Mouse (Mus musculus) left cerebral cortex, adult 11 months (tissue): ENCODE measurements around the gene Baz2b.
"Not testable (repeated sequence)": the region's sequence is repeated elsewhere in the genome, so short reads cannot be mapped to it uniquely, and the experiment has no call there.

Experiments
- DNase-seq: peaks from one replicate; pipeline ENCODE4 v3.0.0; 2022; ENCODE audit warnings: low spot score

Gene Baz2b

DNA sequence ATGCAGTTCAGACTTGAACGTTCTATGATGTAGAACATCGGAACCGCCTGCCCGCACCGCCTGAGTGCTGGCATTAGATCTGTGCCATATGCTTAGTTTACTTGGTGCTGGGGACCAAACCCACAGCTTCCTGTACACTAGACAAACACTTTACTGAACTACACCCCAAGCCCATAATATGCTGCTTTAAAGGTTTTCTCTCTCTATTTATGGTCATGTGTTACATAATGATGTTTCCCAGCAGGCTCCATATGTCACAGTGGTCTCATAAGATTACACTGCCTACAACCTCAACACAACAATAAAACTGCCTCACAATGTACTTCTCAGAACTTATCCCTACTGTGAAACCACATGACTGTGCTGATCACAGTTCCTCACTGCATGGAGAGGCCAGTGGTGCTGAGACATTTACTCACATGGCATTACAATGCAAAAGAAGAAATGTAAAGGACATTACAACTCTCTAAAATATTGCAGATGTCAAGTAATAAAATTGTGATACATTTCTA lies 9.5 kb downstream of the Baz2b start:
- DNase-seq, result no peak

DNA sequence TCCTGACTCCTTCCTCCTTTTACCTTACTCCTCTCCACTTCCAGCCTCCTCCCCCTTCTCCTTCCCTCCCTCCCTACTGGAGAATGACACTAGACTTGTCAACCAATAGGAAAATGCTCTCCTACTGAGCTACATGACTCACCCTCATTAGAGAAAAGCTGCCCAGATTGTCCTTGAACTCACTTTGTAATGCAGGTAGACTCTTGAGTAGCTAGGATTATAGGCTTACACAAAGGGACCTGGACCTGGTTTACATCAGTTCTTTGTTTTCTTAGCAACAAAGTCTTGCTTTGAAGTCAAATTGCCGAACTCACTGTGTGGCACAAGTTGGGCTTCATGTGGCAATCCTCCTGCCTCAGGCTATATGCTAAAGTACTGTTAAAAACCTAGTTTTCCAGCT lies 12.8 kb downstream of the Baz2b start:
- no peak for DNase-seq

DNA sequence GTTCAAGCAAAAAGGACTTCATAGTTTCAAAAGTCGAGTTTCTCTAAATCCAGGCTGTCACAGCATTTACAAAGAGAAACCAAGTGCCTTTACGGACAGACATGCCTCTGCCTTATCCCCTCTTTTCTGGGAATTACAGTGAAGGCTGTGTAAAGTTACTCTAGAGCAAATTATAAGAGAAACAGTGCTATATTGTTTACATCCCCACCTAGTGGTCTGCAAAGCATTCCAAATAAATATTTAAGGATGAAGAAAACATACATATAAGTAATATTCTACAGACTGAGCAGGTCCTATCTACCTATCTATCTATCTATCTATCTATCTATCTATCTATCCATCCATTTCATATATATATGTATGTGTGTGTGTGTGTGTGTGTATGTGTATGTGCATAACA lies 27.9 kb downstream of the Baz2b start:
- no peak for DNase-seq

DNA sequence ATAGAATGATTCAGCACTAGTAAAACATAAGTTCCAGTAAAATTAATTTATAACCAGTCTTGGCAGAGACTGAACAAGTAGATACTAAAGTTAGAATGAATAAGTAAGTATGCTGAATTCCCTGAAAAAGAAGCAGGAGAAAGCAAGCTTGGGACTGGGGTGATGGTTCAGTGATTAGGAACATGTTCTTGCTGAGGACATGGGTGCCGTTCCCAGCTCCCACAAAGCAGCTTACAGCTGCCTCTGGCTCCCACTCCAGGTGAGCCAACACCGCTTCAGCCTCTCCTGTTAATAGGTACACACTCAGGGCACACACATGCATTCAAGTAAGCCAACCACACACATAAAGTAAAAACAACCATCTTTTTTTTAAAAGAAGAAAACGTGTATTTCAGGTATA lies 32.1 kb downstream of the Baz2b start:
- no peak for DNase-seq

DNA sequence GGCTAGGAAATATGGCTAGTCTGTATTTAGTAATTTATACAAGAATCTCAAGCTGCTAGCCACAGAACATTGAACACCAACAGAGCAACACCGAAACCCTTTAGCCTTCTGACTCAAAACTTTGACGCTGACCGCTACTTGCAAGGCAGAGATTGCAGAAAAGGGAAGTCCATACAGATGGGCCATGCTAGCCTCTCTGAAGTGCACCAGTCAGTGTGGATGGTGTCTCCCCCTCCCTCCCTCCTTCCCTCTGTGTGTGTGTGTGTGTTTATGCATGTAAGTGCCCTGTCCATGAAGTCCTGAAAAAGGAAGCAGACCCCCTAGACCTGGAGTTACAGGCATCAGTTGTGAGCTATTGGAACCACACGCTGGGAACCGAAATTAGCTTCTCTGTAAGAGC lies 33.6 kb downstream of the Baz2b start:
- DNase-seq, result no peak

DNA sequence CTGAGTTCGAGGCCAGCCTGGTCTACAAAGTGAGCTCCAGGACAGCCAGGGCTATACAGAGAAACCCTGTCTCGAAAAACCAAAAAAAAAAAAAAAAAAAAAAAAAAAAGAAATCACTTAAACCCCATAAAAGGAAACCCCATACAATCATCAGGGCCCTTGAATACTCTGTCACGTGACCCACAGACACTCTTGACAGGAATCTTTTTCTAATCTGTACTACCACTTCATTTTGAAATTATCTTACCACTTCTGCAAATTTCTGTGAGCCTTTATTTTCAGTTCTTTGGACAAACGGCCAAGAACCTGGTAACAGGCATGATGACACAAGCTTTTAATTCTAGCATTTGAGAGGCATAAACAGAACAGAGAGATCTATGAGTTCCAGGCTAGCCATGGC lies 34.6 kb downstream of the Baz2b start:
- no peak for DNase-seq

DNA sequence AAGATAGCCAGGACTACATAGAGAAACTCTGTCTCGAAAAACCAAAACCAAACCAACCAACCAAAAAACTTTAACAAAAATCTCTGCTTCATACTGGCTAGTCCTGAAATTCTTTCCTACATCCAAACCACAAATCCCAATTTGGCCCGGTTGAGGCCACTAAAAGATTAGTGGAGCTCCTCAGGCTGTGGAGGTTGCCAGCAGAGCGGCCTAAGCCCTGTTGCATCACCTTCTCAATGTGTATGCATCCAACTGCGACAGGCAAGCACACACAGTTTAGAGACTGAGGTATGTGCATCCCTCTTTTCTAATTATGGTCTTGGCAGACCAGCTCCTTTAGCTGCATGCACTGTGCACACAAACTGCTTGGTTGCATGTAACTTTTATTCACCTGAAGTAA lies 36.0 kb downstream of the Baz2b start:
- DNase-seq, result no peak

DNA sequence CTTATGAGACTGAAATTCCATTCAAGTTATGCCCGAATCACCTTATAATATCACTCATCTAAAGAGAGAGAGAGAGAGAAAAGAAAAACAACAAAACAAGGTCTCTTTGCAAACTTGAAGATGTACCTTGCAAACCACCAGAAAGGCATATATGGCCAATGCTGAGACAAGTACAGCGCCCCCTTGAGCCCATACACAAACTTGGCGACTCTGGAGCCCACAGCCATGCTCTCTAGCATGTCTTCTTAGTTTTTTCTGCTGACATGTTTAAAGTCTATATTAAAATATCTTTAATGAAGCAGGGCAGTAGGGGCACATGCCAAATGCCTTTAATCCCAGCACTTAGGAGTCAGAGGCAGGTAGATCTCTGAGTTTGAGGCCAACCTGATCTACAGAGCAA lies 36.4 kb downstream of the Baz2b start:
- DNase-seq, result no peak

DNA sequence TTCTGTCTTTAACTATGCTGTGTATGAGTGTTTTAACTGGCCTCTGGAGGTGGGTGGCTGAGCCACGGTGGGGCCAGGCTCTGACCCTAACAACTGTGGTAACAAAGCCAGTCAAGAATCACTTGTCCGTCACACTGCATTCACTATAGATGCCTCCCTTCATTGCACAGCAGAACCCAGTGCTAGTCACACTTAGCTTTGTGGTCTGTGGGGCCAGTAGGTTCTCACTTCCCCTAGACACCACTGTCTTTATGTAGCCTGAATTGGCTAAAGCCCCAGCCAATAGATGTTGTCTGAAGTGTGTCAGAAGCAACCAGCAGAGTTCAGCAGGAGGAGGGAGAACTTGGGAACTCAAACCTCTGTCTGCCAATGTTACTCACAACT lies 37.1 kb downstream of the Baz2b start:
- DNase-seq, result no peak

DNA sequence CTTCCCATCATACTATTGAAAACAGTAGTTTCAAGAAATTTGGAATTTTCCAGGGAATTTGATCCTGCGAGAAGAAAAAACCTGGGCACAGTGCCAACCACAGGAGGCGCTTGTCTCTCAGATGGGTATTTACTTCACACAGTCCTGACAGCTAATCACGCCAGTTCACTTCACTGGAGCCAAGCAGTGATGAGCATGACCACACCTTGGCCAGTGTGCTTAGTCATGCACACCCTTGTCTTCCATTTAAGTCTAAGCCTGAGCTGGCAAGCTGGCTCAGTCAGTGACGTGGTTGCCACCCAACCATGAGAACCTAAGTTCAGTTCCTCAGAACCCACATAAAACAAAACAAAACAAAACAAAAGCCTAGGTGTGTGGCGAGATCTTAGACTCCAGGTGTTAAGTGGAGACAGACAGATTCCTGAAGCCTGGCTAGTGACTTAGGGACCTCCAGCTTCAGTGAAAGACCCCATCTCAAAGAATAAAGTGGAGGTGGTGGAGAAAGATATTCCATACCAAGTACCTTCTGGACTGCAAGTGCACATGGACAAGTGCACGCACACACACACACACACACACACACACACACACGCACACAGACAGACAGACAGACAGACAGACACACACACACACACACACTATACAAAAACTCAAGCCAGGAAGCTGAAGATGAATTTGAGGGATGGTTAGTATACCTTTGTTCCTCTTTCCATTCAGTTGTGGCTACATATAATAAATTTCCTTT lies 37.7 kb downstream of the Baz2b start:
- no peak for DNase-seq

DNA sequence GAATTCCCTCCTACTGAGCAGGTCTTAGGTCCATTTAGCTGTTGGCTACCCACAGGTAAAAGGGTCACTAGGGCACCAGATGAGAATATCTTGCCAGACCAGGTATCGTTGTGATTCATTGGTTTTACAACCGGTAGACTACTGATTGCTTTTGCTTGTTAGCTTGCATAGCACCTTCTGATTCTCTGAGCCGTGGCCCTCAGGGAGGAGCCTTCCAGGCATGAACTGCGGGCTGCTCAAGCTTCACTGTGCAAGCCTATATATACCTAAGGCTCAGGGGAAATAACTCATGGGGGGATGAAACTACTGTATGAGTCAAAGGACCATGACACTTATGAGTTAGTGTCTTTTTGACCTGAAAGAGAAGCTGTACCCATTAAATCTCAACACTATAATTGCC lies 42.8 kb downstream of the Baz2b start:
- no peak for DNase-seq

DNA sequence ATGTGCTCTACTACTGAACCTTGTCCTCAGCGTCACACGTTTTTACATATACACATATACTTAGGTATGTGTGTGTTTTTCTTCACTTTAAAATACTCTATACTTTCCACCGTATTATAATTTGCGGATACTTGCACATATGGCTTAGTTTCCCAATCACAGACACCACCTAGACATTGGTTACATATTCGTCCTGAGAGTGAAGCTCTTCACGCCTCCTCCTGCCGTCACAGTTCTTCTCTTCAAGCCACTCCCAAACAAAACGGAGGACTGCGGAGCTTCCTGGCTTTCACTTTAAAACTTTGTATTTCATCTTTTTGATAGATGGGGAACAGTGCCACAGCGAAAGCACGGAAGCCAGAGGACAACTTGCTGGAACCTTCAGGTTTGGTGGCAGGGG lies 44.0 kb downstream of the Baz2b start:
- DNase-seq, result no peak

DNA sequence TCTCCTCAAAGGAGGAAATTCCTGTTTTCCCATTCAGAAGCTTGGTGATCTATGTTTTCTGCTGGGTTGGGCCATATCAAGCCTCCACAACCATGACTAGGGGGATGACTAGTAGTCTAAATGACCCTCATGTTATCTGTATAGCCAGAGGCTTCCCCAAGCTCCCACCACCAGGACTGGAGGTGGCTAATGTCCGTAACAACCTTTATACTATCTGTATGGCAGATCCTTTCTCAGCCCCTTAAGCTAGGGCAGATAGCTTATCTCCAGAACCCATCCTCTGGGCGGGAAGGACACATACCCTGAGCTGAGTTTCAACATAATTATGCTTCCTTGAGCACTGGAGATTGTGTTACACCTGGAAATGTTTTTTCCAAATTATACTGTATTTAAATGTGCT lies 45.9 kb downstream of the Baz2b start:
- no peak for DNase-seq

DNA sequence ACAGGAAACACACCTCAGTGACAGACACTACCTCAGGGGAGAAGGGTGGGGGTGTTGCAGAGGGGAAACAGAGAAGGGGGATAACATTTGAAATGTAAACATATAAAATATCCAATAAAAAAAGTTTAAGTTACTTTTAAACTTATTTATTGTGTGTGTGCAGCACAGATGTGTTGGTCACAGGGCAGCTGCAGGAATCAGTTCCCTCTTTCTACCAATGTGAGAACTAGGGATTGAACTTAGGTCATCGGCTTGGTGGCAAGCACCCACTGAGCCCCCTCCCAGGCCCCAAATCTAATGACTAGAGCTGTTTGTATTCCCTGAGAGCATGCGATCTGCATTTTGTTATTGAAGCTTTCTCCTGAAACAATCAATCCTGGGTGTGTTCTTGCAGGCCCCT lies 57.2 kb downstream of the Baz2b start:
- DNase-seq, result no peak

DNA sequence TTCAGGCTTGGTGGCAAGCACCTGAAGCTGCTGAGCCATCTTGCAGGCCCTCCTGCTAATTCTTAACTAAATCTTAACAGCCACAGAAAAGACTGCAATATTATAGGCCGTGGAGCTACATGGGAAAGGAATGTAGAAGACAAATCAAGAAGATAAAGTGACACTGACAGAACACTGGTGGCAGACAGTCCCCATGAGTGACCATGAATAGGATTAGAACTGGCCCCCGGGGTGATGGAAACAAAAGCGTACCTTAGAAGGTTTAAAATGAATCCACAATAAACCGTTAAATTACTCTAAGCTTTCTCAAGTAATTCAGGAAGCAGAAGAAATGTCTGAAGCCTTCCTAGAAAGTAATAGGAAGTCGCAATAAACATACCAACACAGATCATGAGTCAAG lies 61.0 kb downstream of the Baz2b start:
- DNase-seq, result no peak

DNA sequence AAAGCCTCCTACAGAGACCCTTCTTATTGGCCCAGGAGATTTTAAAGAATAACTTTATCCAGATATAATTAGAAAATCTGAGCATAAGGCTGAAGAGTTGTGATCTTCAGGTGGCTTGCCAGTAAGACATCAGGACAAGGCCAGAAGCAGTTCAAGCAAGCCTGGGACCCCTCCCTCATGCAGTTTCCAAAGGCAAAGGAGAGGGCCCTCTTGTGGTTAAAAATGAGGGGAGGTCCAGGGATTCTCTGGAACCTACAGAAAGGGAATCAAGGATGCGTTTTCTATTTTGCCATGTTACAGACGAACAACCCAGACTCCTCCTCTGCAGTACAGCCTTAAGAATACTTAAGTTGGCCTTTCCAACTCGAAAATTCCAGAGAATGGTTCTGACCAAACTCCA lies 62.2 kb downstream of the Baz2b start:
- no peak for DNase-seq

DNA sequence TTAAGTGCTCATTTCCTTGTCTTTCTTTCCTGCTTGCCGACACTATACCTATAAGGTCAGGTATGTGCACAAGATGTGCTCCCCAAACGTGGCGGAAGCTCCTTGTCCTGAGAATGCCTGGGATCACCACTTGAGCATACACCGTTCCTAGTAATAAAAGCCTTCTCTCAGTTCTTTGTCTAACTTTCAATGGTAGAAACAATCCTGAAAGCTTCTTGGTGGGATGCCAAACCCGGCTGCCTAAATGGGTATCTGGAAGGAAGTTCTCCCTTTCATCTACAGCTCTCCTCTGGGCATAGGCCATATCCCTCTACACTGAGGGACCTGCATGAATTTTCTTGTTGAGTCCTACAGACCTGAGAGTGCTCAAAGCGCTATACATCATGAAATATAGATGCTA lies 63.9 kb downstream of the Baz2b start:
- no peak for DNase-seq

DNA sequence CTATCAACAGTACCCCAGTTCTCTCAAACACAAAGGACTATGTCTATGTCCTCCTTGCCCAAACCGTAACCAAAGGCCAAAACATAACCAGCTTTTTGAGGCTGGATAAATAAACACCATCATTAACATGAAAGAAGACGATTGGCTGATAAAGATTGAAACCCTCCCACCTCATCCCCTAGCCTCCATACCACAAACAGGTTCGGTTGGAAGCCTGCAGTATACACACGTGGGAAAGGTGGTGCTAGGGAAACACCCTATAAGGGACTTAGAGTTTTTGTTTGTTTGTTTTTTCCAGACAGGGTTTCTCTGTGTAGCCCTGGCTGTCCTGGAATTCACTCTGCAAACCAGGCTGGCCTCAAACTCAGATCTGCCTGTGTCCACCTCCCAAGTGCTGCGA lies 66.3 kb downstream of the Baz2b start:
- no peak for DNase-seq

DNA sequence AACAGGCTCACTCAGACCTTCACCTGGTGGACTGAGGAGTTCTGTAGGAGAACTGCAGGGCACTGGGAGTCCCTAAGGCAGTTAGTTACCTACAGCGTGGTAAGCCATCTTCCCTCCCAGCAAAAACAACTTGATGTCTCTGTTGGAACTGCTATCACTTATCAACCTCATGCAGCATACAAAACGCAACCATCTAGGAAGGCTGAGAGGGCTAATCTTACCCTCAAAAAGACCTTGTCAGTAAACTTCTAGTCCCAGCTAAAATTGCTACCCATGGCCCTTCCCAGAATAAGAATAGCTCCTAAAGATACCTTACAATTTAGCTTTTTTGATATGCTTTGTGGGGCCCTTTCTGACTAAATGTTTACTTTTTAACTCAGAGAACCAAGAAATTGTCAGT lies 67.4 kb downstream of the Baz2b start:
- no peak for DNase-seq

DNA sequence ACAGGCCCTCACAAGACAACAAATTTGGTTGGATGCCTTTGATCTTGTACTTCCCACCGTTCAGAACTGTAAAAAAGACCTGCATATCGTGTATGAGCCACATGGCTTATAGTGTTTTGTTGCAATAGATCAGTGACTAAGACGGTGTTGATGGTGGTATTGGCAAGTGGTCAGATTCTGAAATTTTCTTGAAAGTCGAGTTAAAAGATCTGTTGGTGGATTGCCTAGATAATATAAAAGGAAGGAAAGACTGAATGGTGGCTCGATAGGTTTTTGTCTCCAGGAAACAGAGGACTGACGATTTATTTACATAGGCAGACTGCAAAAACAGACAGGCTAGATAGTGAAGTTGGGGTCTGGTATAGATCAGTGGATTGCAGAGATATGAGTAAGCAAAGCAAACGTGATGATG lies 70.9 kb downstream of the Baz2b start:
- no peak for DNase-seq

DNA sequence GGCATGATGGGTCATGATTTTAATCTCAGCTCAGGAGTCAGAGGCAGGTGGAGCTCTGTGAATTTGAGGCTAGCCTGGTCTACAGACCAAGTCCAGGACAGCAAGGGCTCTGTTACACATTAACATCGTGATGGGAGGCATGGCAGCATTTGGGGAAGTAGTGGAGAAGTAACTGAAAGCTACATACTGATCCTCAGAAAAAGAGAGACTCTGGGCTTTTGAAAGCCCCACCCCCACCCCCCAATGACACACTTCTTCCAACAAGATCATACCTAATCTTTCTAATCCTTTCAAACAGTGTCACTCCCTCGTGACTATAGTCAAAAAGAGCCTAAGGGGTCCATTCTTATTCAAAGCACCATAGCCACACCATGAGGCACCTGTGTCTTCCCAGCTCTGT lies 73.8 kb downstream of the Baz2b start:
- DNase-seq, result no peak

DNA sequence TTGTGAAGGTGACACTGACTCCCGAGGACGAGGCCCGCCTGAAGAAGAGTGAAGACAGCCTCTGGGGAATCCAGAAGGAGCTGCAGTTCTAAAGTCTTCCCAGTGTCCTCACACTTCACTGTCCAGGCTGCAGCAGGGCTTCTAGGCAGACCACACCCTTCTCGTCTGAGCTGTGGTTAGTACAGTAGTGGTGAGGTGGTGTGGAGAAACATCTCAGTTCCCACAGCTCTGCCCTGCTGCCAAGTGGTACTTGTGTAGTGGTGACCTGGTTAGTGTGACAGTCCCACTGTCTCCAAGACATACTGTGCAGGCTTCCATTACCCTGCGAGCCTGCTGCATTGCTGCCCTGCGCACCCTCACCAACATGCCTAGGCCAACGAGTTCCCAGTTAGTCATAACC lies 74.7 kb downstream of the Baz2b start:
- DNase-seq, result not testable (repeated sequence)

DNA sequence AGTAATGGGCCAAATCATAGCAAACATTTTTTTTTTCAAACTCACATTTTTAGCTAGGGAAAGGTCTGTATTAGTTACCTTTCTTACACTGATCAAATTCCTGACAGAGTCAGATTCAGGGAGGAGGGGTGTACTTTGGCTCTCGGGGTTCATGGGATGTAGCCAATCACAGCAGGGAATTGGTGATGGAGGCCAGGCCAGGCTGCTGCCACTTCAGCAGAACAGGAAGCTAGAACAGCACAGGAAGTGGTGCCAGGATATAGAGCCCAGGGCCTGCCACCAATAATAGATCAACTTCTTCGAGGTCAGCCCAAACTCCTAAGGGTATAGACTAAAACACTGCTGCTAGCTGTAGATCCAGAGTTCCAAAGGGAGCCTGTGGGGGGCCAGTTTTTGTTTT lies 76.6 kb downstream of the Baz2b start:
- no peak for DNase-seq

DNA sequence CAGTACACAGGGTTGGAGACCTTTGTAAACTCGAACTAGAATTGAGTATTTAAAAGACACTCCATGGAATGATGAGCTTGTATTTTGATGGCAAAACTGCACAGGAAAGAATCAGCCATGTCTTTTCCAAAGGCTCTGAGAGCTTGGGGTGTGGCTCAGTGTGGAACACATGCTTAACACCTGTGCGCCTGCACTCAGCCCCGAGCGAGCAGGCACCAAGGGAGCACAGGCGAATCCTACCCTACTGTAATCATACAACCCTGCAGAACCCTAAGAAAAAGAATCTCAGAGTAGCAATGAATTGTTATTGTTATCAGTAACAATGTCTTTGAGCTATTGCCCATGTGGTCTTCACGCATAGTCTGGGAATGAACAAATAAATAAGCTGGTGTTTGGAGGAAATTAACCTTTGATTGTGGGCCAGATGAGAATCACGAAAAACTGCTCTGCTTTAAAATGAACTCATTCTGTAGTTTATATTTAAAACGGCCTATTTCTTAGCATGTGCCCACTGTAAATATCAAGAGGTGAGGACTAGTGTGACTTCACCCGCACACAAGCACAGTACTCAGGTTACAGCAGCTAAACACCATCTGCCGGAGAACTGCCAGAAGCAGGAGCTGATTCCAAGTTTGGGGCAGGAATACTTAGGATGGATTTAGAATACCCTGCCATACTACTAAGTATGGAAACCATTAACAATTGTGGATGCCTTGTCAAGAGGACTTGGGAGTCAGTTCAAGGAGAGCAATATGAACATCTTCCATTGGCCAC lies 77.2 kb downstream of the Baz2b start:
- DNase-seq, result no peak
